Mouse (Mus musculus) liver, embryonic 14.5 days (tissue): ENCODE measurements at regions not wholly inside any gene's neighbourhood (a gene's known extent, or its start where the extent isn't known, plus 50 kb on each side); places are given as distances from the start of the nearest gene placed in this dataset.

ENCODE experiments used
- CTCF ChIP-seq: IDR thresholded peaks from 2 replicates; pipeline ENCODE4 v1.5.1; 2016; ENCODE audit warnings: antibody characterized with exemption, low read depth, control low read depth
- EP300 ChIP-seq: IDR thresholded peaks from 2 replicates; pipeline ENCODE4 v1.6.1; 2016; ENCODE audit warnings: antibody characterized with exemption, low read depth

GRCm38 (mm10) chr2:100857772-100858171 lies 766.7 kb upstream of the Rag2 start:
- no peak for TF ChIP-seq EP300
- no peak for TF ChIP-seq CTCF
